Mouse (Mus musculus) regulatory T cell (primary cell): ENCODE data around the gene Khdrbs2.

Experiments
- in situ Hi-C: fragments of 300-600 bp; cut with MboI, MseI; formaldehyde crosslinking; loops from one replicate; pipeline ENCODE4 v1.15.1; 2025; ENCODE audit warnings: high pct_unique_total_duplicates

Gene Khdrbs2

GRCm38 (mm10) chr1:32172506-32173239 is at the start of gene Khdrbs2:
Gene Khdrbs2, plus strand, starts transcription at chr1:32172714.
- in situ Hi-C loops, result no loop called here

- in situ Hi-C loops, result no loop called here
These were observed 2.1 kb downstream of the Khdrbs2 start for GRCm38 (mm10) chr1:32174566-32174965.

GRCm38 (mm10) chr1:32199664-32200260 is 27.2 kb downstream of the Khdrbs2 start:
- in situ Hi-C loops, result no loop called here

- in situ Hi-C loops, result no loop called here
These were observed 75.9 kb downstream of the Khdrbs2 start for GRCm38 (mm10) chr1:32248443-32248842.

- in situ Hi-C loops, result no loop called here
These were observed 77.1 kb downstream of the Khdrbs2 start for GRCm38 (mm10) chr1:32249602-32250001.

GRCm38 (mm10) chr1:32250337-32250736 is 77.8 kb downstream of the Khdrbs2 start:
- in situ Hi-C loops, result no loop called here

GRCm38 (mm10) chr1:32258942-32259341 is 86.4 kb downstream of the Khdrbs2 start:
- in situ Hi-C loops, result no loop called here

GRCm38 (mm10) chr1:32270519-32270918 is 98.0 kb downstream of the Khdrbs2 start:
- in situ Hi-C loops, result loop anchor here (10.0 kb wide), 1 partner anchor 176 kb away; no protein-coding TSS in a partner anchor

GRCm38 (mm10) chr1:32294702-32295101 is 122.2 kb downstream of the Khdrbs2 start:
- in situ Hi-C loops, result no loop called here

- in situ Hi-C loops, result no loop called here
These were observed 128.9 kb downstream of the Khdrbs2 start for GRCm38 (mm10) chr1:32301391-32301790.

- in situ Hi-C loops, result no loop called here
These were observed 136.6 kb downstream of the Khdrbs2 start for GRCm38 (mm10) chr1:32309074-32309473.

- in situ Hi-C loops, result no loop called here
These were observed 137.1 kb downstream of the Khdrbs2 start for GRCm38 (mm10) chr1:32309637-32310036.

GRCm38 (mm10) chr1:32339108-32339507 is 166.6 kb downstream of the Khdrbs2 start:
- in situ Hi-C loops, result no loop called here

- in situ Hi-C loops, result no loop called here
These were observed 175.0 kb downstream of the Khdrbs2 start for GRCm38 (mm10) chr1:32347538-32347937.

GRCm38 (mm10) chr1:32352076-32352475 is 179.6 kb downstream of the Khdrbs2 start:
- in situ Hi-C loops, result no loop called here

- in situ Hi-C loops, result no loop called here
These were observed 191.0 kb downstream of the Khdrbs2 start for GRCm38 (mm10) chr1:32363539-32363938.

GRCm38 (mm10) chr1:32397553-32397952 is 225.0 kb downstream of the Khdrbs2 start:
- in situ Hi-C loops, result no loop called here

GRCm38 (mm10) chr1:32407651-32408050 is 235.1 kb downstream of the Khdrbs2 start:
- in situ Hi-C loops, result no loop called here

- in situ Hi-C loops, result no loop called here
These were observed 255.9 kb downstream of the Khdrbs2 start for GRCm38 (mm10) chr1:32428410-32428809.

- in situ Hi-C loops, result no loop called here
These were observed 257.0 kb downstream of the Khdrbs2 start for GRCm38 (mm10) chr1:32429493-32429892.

GRCm38 (mm10) chr1:32430516-32430915 is 258.0 kb downstream of the Khdrbs2 start:
- in situ Hi-C loops, result no loop called here

GRCm38 (mm10) chr1:32433118-32433517 is 260.6 kb downstream of the Khdrbs2 start:
- in situ Hi-C loops, result no loop called here

GRCm38 (mm10) chr1:32443927-32444326 is 271.4 kb downstream of the Khdrbs2 start:
- in situ Hi-C loops, result no loop called here
